Mouse (Mus musculus) bone marrow, adult 2 months (tissue): ENCODE data around the gene Bcas3. TPM values are rescaled to one million over a fixed set of nuclear protein-coding genes. Genes with fewer than 3 reads are reported as not detected.

Source experiments
- H3K27ac ChIP-seq: fragments of 200-500 bp; 2 replicates; pipeline ENCODE4 v1.5.1; 2012; ENCODE audit warnings: low read depth, mild to moderate bottlenecking, control low read depth, inconsistent platforms, low read length; ENCODE audit not compliant: control insufficient read depth, poor library complexity, insufficient read depth
- H3K4me1 ChIP-seq: fragments of 200-500 bp; 2 replicates; pipeline ENCODE4 v1.6.1; 2011; ENCODE audit warnings: low read length; ENCODE audit not compliant: control insufficient read depth, insufficient read depth
- H3K4me3 ChIP-seq: fragments of 200-500 bp; replicated peaks from 2 replicates; pipeline ENCODE3; 2011; ENCODE audit warnings: mild to moderate bottlenecking, low read depth, low read length, control low read depth; ENCODE audit not compliant: control insufficient read depth
- CTCF ChIP-seq: fragments of 200-500 bp; IDR thresholded peaks from 2 replicates; pipeline ENCODE4 v1.5.1; 2011; ENCODE audit warnings: low read length, control low read depth; ENCODE audit not compliant: control insufficient read depth, insufficient read depth
- POLR2A ChIP-seq: fragments of 200-500 bp; IDR thresholded peaks from 2 replicates; pipeline ENCODE4 v1.6.1; 2011; ENCODE audit warnings: low read depth, mild to moderate bottlenecking, control low read depth, low read length, borderline replicate concordance; ENCODE audit not compliant: control insufficient read depth
- WGBS: fragments of 180-500 bp; shearing (Covaris S2); methylation state at CpG from one replicate; pipeline ENCODE4 v1.1.7; 2018; 5-methylcytosine and 5-hydroxymethylcytosine counted together
- polyA plus RNA-seq: library from polyadenylated mRNA; stranded (reverse); fragments of >200 nt; gene quantifications from 2 replicates; pipeline ENCODE4 v1.2.4, GENCODE M21; 2011; ENCODE audit warnings: low replicate concordance; ENCODE audit not compliant: missing spikeins, insufficient read depth, insufficient read length

Gene Bcas3
- polyA plus RNA-seq, 1 experiment = 19.5 TPM

- Histone ChIP-seq H3K4me3 (no peak overlapping the region), H3K27ac (no peak overlapping the region), H3K4me1 (no peaks in the 10 kb centered on the region)
- TF ChIP-seq CTCF (no peak), POLR2A (no peak)
- WGBS = 85% methylated on average over 9 of the region's 9 CpGs
These were observed 39.9 kb downstream of the Bcas3 start for GRCm38 (mm10) chr11:85392864-85393220.

DNA sequence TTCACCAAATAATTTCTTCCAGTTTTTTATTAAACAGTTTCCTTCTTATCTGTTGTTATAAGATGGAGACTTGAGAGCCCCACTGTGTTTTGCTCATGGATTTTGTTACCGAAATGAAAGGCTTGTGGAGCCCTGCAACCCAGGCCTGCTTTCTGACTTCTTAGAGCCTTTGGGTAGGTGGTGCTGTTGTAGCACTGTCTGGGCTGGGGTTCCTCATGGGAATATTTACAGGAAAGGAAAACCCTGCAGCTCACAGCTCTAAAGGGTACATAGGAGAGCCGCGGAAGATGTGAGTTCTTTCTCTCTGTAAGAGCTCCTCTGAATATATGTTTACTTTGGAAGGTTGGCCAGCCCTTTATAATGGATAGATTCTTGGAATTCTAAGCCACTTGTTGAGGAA is 41.0 kb downstream of the Bcas3 start:
- Histone ChIP-seq H3K27ac (no peak overlapping the region), H3K4me3 (no peak overlapping the region), H3K4me1 (no peaks in the 10 kb centered on the region; the same call in 1 of the 2 replicates)
- TF ChIP-seq CTCF (no peak), POLR2A (no peak)
- WGBS = 92% methylated on average over 3 of the region's 3 CpGs

- no peak for TF ChIP-seq POLR2A
- TF ChIP-seq CTCF = no peak
- WGBS = 85% methylated on average over 7 of the region's 7 CpGs
These were observed 42.4 kb downstream of the Bcas3 start for GRCm38 (mm10) chr11:85395361-85395760.

DNA sequence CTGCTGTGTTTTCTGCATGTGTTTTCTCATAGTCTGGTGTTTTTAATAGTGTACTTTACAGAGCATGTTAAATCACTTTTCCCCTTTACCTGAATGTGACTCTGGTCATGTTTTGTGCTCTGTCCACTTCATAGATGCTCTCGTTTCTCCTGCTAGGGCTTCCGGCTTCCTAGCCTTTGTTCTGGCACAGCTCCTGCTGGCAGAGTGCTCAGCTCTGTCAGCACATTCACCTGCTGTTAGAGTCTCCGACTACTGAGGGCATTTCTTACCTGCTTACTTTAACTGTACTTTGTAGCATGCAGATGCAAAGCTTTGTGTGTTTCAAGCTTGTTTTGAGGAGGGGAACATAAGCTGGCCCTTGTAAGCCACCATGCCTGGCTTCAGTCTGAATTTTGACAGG is 53.6 kb downstream of the Bcas3 start:
- H3K4me3 ChIP-seq = no peak overlapping the region
- no peak for TF ChIP-seq POLR2A
- H3K4me1 ChIP-seq = no peaks in the 10 kb centered on the region
- H3K27ac ChIP-seq = no peak overlapping the region
- WGBS = 82% methylated on average over 3 of the region's 3 CpGs

More at GRCm38 (mm10) chr11:85395361-85395760, 42.4 kb downstream of the Bcas3 start:
- H3K4me3 ChIP-seq = no peak overlapping the region
- no peaks in the 10 kb centered on the region; the same call in 1 of the 2 replicates for H3K4me1 ChIP-seq
- H3K27ac ChIP-seq = no peak overlapping the region

GRCm38 (mm10) chr11:85407700-85408099 is 54.7 kb downstream of the Bcas3 start:
- Histone ChIP-seq H3K4me1 (no peaks in the 10 kb centered on the region), H3K27ac (no peak overlapping the region), H3K4me3 (no peak overlapping the region)
- 81% methylated on average over 3 of the region's 3 CpGs for WGBS
- TF ChIP-seq POLR2A (no peak), CTCF (no peak)

DNA sequence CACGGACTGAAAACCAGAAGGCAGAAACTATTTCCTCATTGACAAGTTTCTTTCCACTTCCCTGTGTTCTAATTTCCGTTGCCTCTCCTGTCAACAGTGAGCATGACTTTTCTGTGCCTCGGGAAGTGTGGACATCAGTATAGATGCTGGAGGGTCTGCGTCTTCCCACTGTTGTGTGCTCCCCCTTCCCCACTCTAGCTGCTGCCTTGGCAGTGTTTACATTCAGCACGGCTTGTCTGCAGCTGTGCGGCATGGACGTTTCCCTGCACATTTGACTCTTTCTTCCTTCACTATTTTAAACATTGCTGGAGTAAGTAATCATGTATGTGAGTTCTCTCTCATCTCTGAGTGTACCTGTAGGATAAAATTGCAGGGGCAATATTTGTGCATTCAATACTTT is 59.4 kb downstream of the Bcas3 start:
- H3K4me1 ChIP-seq = no peaks in the 10 kb centered on the region
- WGBS = 61% methylated on average over 7 of the region's 7 CpGs
- TF ChIP-seq POLR2A (no peak), CTCF (no peak)
- H3K27ac ChIP-seq = no peak overlapping the region
- H3K4me3 ChIP-seq = no peak overlapping the region

DNA sequence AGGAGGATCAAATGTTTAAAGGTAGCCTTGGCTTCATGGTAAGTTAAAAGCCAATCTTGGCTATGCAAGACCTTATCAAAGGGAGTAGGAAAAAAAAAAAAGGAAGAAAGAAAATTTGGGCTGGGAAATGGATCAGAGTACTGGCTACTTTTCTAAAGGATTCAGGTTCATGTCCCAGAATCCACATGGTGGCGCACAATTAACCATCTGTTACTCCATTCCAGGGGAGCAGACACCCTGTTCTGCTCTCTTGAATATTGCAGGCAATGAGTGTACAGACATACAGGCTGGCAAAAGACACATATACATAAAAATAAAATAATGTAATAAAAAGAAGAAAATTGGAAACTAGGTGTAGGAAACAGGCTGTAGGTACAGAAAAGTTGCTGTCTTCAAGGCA is 61.5 kb downstream of the Bcas3 start:
- Histone ChIP-seq H3K4me3 (no peak overlapping the region), H3K27ac (no peak overlapping the region), H3K4me1 (no peaks in the 10 kb centered on the region)
- TF ChIP-seq CTCF = no peak
- TF ChIP-seq POLR2A = no peak
- 94% methylated on average over 1 of the region's 1 CpGs for WGBS

GRCm38 (mm10) chr11:85427353-85427752 is 74.4 kb downstream of the Bcas3 start:
- H3K4me1 ChIP-seq = no peaks in the 10 kb centered on the region
- no peak overlapping the region for H3K27ac ChIP-seq
- TF ChIP-seq POLR2A (no peak), CTCF (no peak)
- 85% methylated on average over 6 of the region's 6 CpGs for WGBS
- no peak overlapping the region for H3K4me3 ChIP-seq

- 74% methylated on average over 3 of the region's 3 CpGs for WGBS
- H3K27ac ChIP-seq = no peak overlapping the region
- TF ChIP-seq CTCF (no peak), POLR2A (no peak)
- no peak overlapping the region for H3K4me3 ChIP-seq
- H3K4me1 ChIP-seq = no peaks in the 10 kb centered on the region
These were observed 75.3 kb downstream of the Bcas3 start for GRCm38 (mm10) chr11:85428227-85428626.
